Mouse (Mus musculus): Measurements from ENCODE around the gene Slc25a51. TPM values are rescaled to one million over a fixed set of nuclear protein-coding genes. Genes with fewer than 3 reads are reported as not detected.

Gene Slc25a51
- total RNA-seq, 2 experiments from 2014 or later: 263 to 374 TPM

Other genes with a start within 250 kb of the Slc25a51 start
- not detected in 2 replicates for gene Frmpd1, start 223.9 kb downstream of the Slc25a51 start, total RNA-seq (2015; ENCODE audit: low replicate concordance)
- not detected in 2 replicates for gene Frmpd1, start 223.9 kb downstream of the Slc25a51 start, total RNA-seq (2017; ENCODE audit: low replicate concordance)
- 11.7 TPM in 1 of 2 replicates, not detected in the other for gene Trmt10b, start 111.6 kb downstream of the Slc25a51 start, total RNA-seq (2015; ENCODE audit: low replicate concordance)
- gene Trmt10b, start 111.6 kb downstream of the Slc25a51 start, total RNA-seq (2017; ENCODE audit: low replicate concordance): 0.23 and 3.3 TPM in 2 replicates
- 13.3 and 16.8 TPM in 2 replicates for gene Dcaf10, start 66.7 kb downstream of the Slc25a51 start, total RNA-seq (2015; ENCODE audit: low replicate concordance)
- 17.8 and 25.5 TPM in 2 replicates for gene Dcaf10, start 66.7 kb downstream of the Slc25a51 start, total RNA-seq (2017; ENCODE audit: low replicate concordance)
- gene Exosc3, start 66.0 kb downstream of the Slc25a51 start, total RNA-seq (2015; ENCODE audit: low replicate concordance): 27.0 and 44.0 TPM in 2 replicates
- 31.3 and 47.4 TPM in 2 replicates for gene Exosc3, start 66.0 kb downstream of the Slc25a51 start, total RNA-seq (2017; ENCODE audit: low replicate concordance)
- 1.3 TPM in 1 of 2 replicates, not detected in the other for gene Shb, start 123.7 kb upstream of the Slc25a51 start, total RNA-seq (2015; ENCODE audit: low replicate concordance)
- 1.5 and 6.5 TPM in 2 replicates for gene Shb, start 123.7 kb upstream of the Slc25a51 start, total RNA-seq (2017; ENCODE audit: low replicate concordance)